Mouse (Mus musculus): ENCODE measurements around the gene Tcf3. TPM values are rescaled to one million over a fixed set of nuclear protein-coding genes. Genes with fewer than 3 reads are reported as not detected.

The Tcf3 gene
- polyA plus RNA-seq, 2 experiments = 129 to 191 TPM

DNA sequence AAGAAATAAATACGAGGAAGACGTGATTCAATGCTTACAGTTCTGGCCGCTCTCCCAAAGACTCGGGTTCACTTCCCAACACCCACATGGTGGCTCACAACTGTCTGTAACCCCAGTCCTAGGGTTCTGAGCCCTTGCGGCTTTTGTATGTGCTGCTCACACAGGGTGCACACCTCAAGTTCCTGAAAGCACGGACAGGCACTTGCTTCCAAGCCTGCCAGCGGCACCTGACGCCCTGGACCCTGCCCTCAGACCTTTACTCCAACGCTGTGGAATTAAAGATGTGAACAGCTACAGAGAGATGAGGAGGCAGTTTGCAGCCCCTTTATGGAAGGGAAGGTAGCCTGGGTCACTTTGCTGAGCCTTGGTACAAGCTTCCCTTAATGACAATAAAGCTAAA is 42.8 kb downstream of the Tcf3 start:
- Histone ChIP-seq H3K27ac (replicated peaks; ENCODE audit: low read depth, low read length) (no peak overlapping the region), H3K4me2 (replicated peaks; ENCODE audit: low read depth, low read length, severe bottlenecking) (no peak overlapping the region), H3K27me3 (ENCODE audit: control insufficient read depth, insufficient read depth, low read length) (no peaks in the 10 kb centered on the region), H3K36me3 (ENCODE audit: control insufficient read depth, insufficient read depth, low read length) (peaks cover 52% of the 10 kb centered on the region), H3K9me3 (ENCODE audit: control insufficient read depth, low read length) (no peaks in the 10 kb centered on the region), H3K4me3 (replicated peaks; ENCODE audit: low read length) (no peak overlapping the region), H3K9ac (ENCODE audit: low read depth, low read length, severe bottlenecking) (no peak overlapping the region), H3K4me1 (ENCODE audit: control insufficient read depth, insufficient read depth, low read length) (peaks cover 9% of the 10 kb centered on the region)
- no peak for TF ChIP-seq POLR2A (IDR thresholded peaks at IDR 0.05; ENCODE audit: borderline replicate concordance, extremely low read depth, insufficient read depth, insufficient read length)
- 88% methylated on average over 9 of the region's 9 CpGs for WGBS
- no peak for DNase-seq (ENCODE audit: low spot score)
- no peak for ATAC-seq (ENCODE audit: low FRiP score, low read depth)

GRCm38 (mm10) chr10:80389185-80389708 is 44.2 kb downstream of the Tcf3 start:
- 64% methylated on average over 4 of the region's 4 CpGs for WGBS
- peaks cover 22% of the 10 kb centered on the region for H3K4me1 ChIP-seq (ENCODE audit: control insufficient read depth, insufficient read depth, low read length)

DNA sequence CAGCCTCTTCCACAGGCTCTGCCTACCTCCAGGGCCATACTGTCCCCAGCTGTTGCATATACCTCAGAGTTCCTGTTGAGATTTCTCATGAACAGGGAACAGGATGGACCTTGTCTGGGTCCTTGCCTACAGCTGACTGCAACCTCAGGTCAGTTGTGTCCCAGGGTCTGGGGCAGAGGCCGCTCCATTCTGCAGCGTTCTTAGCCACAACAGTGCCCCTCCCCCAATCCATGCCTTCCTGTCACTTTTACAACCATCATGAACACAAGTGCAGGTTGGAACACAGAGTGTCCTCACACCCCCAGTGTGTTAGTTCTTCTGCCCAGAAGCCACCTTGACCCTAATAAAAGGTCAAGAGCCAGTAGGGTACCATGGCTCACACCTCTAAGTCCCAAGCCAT is 44.7 kb downstream of the Tcf3 start:
- WGBS = 11% methylated on average over 2 of the region's 2 CpGs
- no peak for DNase-seq (ENCODE audit: low spot score)
- no peak overlapping the region for H3K9ac ChIP-seq (ENCODE audit: low read depth, low read length, severe bottlenecking)
- H3K4me3 ChIP-seq (replicated peaks; ENCODE audit: low read length) = no peak overlapping the region
- no peaks in the 10 kb centered on the region for H3K27me3 ChIP-seq (ENCODE audit: control insufficient read depth, insufficient read depth, low read length)
- peaks cover 42% of the 10 kb centered on the region for H3K36me3 ChIP-seq (ENCODE audit: control insufficient read depth, insufficient read depth, low read length)
- peaks cover 23% of the 10 kb centered on the region for H3K4me1 ChIP-seq (ENCODE audit: control insufficient read depth, insufficient read depth, low read length)
- no peak overlapping the region for H3K27ac ChIP-seq (replicated peaks; ENCODE audit: low read depth, low read length)
- no peak overlapping the region for H3K4me2 ChIP-seq (replicated peaks; ENCODE audit: low read depth, low read length, severe bottlenecking)
- H3K9me3 ChIP-seq (ENCODE audit: control insufficient read depth, low read length) = no peaks in the 10 kb centered on the region
- no peak for ATAC-seq (ENCODE audit: low FRiP score, low read depth)
- TF ChIP-seq POLR2A (IDR thresholded peaks at IDR 0.05; ENCODE audit: borderline replicate concordance, extremely low read depth, insufficient read depth, insufficient read length) = no peak

More at GRCm38 (mm10) chr10:80389185-80389708, 44.2 kb downstream of the Tcf3 start:
- no peak for TF ChIP-seq POLR2A (IDR thresholded peaks at IDR 0.05; ENCODE audit: borderline replicate concordance, extremely low read depth, insufficient read depth, insufficient read length)
- Histone ChIP-seq H3K4me3 (replicated peaks; ENCODE audit: low read length) (no peak overlapping the region), H3K9me3 (ENCODE audit: control insufficient read depth, low read length) (no peaks in the 10 kb centered on the region), H3K27ac (replicated peaks; ENCODE audit: low read depth, low read length) (no peak overlapping the region), H3K27me3 (ENCODE audit: control insufficient read depth, insufficient read depth, low read length) (no peaks in the 10 kb centered on the region), H3K4me2 (replicated peaks; ENCODE audit: low read depth, low read length, severe bottlenecking) (no peak overlapping the region), H3K9ac (ENCODE audit: low read depth, low read length, severe bottlenecking) (no peak overlapping the region), H3K36me3 (ENCODE audit: control insufficient read depth, insufficient read depth, low read length) (peaks cover 44% of the 10 kb centered on the region)
- ATAC-seq (ENCODE audit: low FRiP score, low read depth) (no peak), DNase-seq (ENCODE audit: low spot score) (no peak)

GRCm38 (mm10) chr10:80387522-80387959 is 45.9 kb downstream of the Tcf3 start, which contains the start of gene Mex3d:
TSS of gene Mex3d (minus strand) at chr10:80387659.
- peak; percentile 74 for ATAC-seq (ENCODE audit: low FRiP score, low read depth)

GRCm38 (mm10) chr10:80386735-80387471 is 46.5 kb downstream of the Tcf3 start:
- 0% methylated on average over 36 of the region's 94 CpGs for WGBS
- no peak for TF ChIP-seq POLR2A (IDR thresholded peaks at IDR 0.05; ENCODE audit: borderline replicate concordance, extremely low read depth, insufficient read depth, insufficient read length)
- Histone ChIP-seq H3K4me2 (replicated peaks; ENCODE audit: low read depth, low read length, severe bottlenecking) (peak overlapping the region; percentile 90), H3K27me3 (ENCODE audit: control insufficient read depth, insufficient read depth, low read length) (no peaks in the 10 kb centered on the region), H3K36me3 (ENCODE audit: control insufficient read depth, insufficient read depth, low read length) (peaks cover 41% of the 10 kb centered on the region), H3K4me1 (ENCODE audit: control insufficient read depth, insufficient read depth, low read length) (peaks cover 23% of the 10 kb centered on the region), H3K9me3 (ENCODE audit: control insufficient read depth, low read length) (no peaks in the 10 kb centered on the region), H3K9ac (ENCODE audit: low read depth, low read length, severe bottlenecking) (peak overlapping the region; percentile 89), H3K4me3 (replicated peaks; ENCODE audit: low read length) (peak overlapping the region; percentile 87), H3K27ac (replicated peaks; ENCODE audit: low read depth, low read length) (peak overlapping the region; percentile 87)
- DNase-seq (ENCODE audit: low spot score) (no peak), ATAC-seq (ENCODE audit: low FRiP score, low read depth) (no peak)

More at GRCm38 (mm10) chr10:80387522-80387959, 45.9 kb downstream of the Tcf3 start, which contains the start of gene Mex3d:
- Histone ChIP-seq H3K27ac (replicated peaks; ENCODE audit: low read depth, low read length) (peak within 1 kb of the TSS; percentile 87), H3K9ac (ENCODE audit: low read depth, low read length, severe bottlenecking) (peak within 1 kb of the TSS; percentile 89), H3K27me3 (ENCODE audit: control insufficient read depth, insufficient read depth, low read length) (no peaks in the 10 kb centered on the region), H3K4me1 (ENCODE audit: control insufficient read depth, insufficient read depth, low read length) (peaks cover 23% of the 10 kb centered on the region), H3K4me3 (replicated peaks; ENCODE audit: low read length) (peak within 1 kb of the TSS; percentile 87), H3K36me3 (ENCODE audit: control insufficient read depth, insufficient read depth, low read length) (peaks cover 41% of the 10 kb centered on the region), H3K4me2 (replicated peaks; ENCODE audit: low read depth, low read length, severe bottlenecking) (peak within 1 kb of the TSS; percentile 91), H3K9me3 (ENCODE audit: control insufficient read depth, low read length) (no peaks in the 10 kb centered on the region)
- DNase-seq (ENCODE audit: low spot score) = peak; percentile 84
- TF ChIP-seq POLR2A (IDR thresholded peaks at IDR 0.05; ENCODE audit: borderline replicate concordance, extremely low read depth, insufficient read depth, insufficient read length) = peak; percentile 84
- WGBS = 0% methylated on average over 6 of the region's 61 CpGs
